Comparison of ENCODE assay signal across 22 mouse cellular contexts in the genomic region with DNA sequence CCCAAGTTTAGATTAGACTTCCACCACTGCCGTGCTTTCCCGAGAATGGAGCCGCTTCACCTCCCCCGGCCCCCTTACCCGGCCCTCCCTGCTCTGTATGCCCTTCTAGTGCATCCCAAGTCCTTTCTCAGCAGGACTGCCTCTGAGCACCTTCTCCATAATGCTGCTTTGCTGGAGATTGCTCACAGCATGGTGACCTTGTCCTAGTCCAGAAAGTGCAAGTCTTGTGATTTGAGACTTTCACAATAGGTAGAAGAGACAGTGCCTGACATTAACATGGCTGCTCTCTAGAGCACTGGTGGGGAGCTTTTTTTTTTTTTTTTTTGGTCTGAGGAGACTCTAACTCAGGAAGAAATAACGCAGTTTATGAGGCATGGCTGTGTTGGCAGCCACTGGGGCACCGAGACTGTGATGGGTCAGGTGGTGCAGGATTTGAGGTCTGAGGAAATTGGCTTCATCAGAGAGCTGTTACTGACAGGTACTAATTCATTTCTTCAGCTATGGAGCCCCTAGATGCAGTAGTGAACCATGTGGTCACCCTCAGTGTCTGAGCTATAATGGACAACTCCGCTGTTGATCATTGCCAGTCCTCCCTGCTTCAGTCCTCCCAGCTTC.
"Had no signal": no experiment of that assay in that cellular context is flagged by ENCODE, and none has a peak within 500 bp of the region (broad histone marks: within the 10 kb centered on the region; RNA-seq: fewer than 3 reads in every experiment).

No protein-coding gene starts in this region.

- H3K4me3 ChIP-seq: heart, embryonic 10.5 days; heart, embryonic 12.5 days; hindbrain, embryonic 13.5 days; hindbrain, embryonic 15.5 days; limb, embryonic 13.5 days; limb, embryonic 15.5 days; liver, embryonic 12.5 days had no signal

- H3K9me3 ChIP-seq: heart, embryonic 10.5 days; heart, embryonic 12.5 days; hindbrain, embryonic 13.5 days; hindbrain, embryonic 15.5 days; limb, embryonic 13.5 days; limb, embryonic 15.5 days; liver, embryonic 12.5 days had no signal

- H3K4me1 ChIP-seq: heart, embryonic 12.5 days; hindbrain, embryonic 13.5 days; hindbrain, embryonic 15.5 days; limb, embryonic 13.5 days; limb, embryonic 15.5 days had no signal

- DNase-seq: gastrocnemius, postnatal 14 days; gastrocnemius, postnatal 36 days; heart, adult 18-20 months; heart, postnatal 10 days; heart, postnatal 36 days; kidney, adult 11 months; kidney, postnatal 10 days; kidney, postnatal 36 days; layer of hippocampus, adult 9-11 months; layer of hippocampus, postnatal 36 days; left cerebral cortex, postnatal 4 days; lung, adult 18-20 months had no signal

- H3K27ac ChIP-seq: heart, embryonic 10.5 days; hindbrain, embryonic 13.5 days; hindbrain, embryonic 15.5 days; hindbrain, postnatal 0 days; limb, embryonic 13.5 days; limb, embryonic 15.5 days; liver, embryonic 12.5 days; liver, embryonic 14.5 days had no signal

- H3K9ac ChIP-seq: heart, embryonic 12.5 days; hindbrain, embryonic 13.5 days; hindbrain, embryonic 15.5 days; limb, embryonic 13.5 days; limb, embryonic 15.5 days; liver, embryonic 12.5 days; liver, embryonic 14.5 days had no signal

- ATAC-seq: hindbrain, postnatal 0 days; intestine, embryonic 16.5 days; liver, embryonic 12.5 days had no signal

- H3K27me3 ChIP-seq: heart, embryonic 12.5 days; hindbrain, embryonic 13.5 days; hindbrain, embryonic 15.5 days; limb, embryonic 13.5 days; limb, embryonic 15.5 days; liver, embryonic 12.5 days had no signal

- H3K4me2 ChIP-seq: heart, embryonic 12.5 days; hindbrain, embryonic 13.5 days; hindbrain, embryonic 15.5 days; limb, embryonic 13.5 days; limb, embryonic 15.5 days; liver, embryonic 12.5 days had no signal
